Mouse (Mus musculus) kidney, postnatal 4 days (tissue): ENCODE measurements at regions not wholly inside any gene's neighbourhood (a gene's known extent, or its start where the extent isn't known, plus 50 kb on each side); places are given as distances from the start of the nearest gene placed in this dataset.
"Not testable (repeated sequence)": the region's sequence is repeated elsewhere in the genome, so short reads cannot be mapped to it uniquely, and the experiment has no call there.

Experiments used
- DNase-seq, 2 experiments: peaks; one replicate each; pipeline ENCODE4 v3.0.0; 2021; ENCODE audit warnings: mixed read lengths in 2 of 2

DNA sequence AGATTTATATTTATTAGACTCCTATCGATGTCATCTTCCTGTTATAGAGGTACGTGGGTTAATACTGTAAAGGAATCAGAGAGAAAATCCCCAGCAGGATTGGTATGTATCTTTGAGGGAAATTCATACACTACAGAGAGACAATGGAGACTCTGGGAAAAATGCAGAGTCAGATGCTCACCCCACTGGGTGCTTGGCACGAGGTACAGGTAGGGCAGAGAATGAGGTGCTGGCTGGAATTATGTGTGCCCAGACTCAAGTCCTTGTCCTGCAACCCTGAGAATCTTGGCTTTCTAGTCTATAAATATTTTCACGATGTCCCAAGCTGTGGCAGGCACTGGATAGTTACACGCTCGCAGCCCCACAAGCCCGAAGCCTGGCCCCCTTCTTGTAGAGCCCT is 57.8 kb upstream of the Cry1 start:
- DNase-seq = no peak

DNA sequence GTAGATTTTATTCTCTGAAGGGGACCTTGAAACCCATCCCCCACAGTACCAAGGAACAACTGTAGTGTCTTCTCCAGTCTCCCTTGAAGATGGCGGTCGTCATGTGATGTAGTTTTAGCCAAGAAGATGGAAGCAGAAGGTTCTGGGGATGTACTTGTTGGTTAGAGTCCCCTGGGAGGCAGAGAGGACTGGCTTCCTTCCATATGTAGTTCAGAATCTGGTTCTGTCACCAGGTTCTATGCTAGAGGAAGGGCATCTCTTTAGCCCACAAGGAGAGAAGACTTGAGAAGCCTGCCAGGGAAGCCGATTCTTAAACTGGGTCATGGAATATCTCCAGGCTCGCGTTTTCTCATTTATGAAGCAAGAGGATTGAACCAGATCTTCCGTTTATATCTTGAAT is 58.7 kb upstream of the Cry1 start:
- DNase-seq = no peak

DNA sequence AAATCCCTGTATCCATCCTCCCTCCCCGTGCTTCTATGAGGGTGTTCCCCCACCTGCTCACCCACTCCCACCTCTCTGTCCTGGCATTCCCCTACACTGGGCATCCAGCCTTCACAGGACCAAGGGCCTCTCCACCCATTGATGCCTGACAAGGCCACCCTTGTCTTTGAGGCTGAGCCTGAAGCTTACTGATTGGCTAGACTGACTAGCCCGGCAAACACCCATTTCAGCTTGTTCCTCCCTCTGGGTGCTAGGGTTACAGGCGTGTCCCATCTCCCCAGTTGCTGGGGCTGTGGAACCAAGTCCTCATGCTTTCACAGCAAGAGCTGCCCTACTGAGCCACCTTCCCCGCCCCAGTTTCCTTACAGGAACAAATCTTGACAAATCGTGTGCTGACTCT is 80.9 kb upstream of the Cry1 start:
- no peak for DNase-seq

DNA sequence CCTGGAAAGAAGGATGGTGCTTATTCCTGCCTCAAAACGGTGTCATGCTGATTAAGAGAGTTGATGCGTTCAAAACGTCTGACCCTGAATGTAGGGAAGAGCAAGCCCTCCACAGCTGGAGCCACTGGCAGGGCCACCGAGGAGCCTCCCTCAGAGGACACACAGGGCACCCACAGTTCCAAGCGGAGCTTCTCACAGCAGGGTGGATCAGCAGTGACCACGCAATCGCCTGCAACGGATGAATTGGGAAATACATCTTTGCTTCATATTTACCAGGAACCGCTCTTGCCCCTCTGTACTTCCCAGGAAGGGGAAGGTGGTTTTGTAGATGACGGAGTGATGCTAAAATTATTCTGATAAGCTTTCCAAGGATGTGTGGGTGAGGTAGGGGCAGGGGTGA is 81.3 kb upstream of the Cry1 start:
- no peak for DNase-seq

DNA sequence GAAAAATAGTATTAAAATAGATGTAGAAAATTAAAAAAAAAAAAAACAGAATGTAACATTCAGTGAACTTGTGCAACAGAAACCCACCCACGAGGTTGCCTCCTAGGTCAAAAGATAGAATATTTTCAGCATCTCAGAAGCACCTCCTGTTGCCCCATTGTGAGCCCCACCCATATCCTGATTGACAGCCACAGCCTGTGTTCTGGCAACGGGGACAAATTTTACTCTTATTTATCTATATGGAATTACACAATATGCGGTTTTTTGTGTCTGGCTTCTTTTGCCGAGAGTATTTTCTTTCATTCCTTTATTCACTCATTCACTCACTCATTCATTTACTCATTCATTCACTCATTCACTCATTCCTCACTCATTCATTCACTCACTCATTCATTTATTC is 81.9 kb upstream of the Cry1 start:
- DNase-seq = no peak

DNA sequence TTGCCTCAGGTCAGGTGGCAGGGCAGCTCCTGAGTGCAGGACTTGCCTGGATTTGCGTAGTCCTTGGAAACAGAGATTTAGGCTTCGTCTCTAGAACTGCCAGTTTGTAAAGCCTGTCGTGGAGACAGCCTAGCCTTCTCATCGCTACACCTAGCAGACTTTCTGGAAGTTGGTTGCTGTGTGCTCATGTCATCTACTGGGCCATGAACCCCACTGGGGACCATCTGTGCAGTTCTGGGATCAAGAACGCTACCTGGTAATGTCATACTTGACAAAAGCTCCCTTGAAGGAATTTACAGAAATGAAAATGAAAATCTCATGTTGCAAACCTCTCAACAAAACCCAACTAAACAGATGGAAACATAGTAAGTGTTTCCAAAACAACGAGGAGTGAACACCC is 85.3 kb upstream of the Cry1 start:
- no peak for DNase-seq

DNA sequence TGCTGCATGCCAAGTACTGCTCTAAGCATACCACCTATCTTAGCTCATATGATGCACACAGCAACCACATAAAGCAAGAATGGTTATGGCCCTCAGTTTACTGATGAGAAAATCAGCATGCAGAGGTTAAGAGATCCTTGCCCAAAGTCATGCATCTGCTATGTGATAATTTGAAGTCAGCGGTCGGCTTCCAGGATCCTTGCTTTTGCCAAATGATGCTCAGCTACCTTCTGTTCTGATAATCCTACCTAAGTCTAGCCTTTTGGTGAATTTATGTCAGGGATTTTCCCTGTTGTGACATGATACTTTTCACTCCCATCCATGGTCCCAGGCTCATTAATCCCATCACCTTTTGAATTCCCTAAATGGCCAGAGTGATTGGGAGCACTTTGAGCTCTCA is 91.9 kb upstream of the Cry1 start:
- DNase-seq = no peak

DNA sequence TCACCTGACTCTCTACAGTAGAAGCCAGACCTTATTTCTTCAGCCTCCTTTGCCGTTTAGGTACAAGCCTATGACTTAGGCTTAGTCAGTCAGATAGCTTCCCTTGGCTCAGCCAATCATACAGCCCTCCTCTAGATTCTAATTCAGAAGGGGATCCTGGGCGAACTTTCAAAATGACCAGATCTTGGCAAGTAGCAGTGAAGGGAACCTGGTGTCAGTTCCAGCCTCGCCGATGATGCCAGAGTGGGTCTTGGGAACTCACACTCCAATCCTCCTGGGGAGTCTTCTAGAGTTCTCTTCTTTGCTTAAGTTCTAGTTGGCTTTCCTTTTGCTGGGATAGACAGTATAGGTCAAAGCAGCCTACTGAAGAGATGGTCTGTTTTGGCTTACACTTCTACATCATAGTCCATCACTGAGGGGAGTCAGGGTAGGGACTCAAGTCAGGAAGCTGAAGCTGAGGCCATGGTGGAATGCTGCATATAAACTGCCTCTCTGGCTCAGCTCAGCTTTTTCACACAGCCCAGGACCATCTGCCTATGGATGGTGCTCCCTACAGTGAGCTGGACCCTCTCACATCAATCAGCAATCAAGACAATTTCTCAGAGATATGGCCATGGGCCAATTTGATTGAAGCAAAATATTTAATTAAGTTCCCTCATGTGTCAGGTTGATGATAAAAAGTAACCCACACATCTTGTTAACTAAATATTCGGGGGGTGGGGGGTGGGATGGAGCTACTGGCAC is 94.7 kb upstream of the Btbd11 start:
- no peak for DNase-seq

DNA sequence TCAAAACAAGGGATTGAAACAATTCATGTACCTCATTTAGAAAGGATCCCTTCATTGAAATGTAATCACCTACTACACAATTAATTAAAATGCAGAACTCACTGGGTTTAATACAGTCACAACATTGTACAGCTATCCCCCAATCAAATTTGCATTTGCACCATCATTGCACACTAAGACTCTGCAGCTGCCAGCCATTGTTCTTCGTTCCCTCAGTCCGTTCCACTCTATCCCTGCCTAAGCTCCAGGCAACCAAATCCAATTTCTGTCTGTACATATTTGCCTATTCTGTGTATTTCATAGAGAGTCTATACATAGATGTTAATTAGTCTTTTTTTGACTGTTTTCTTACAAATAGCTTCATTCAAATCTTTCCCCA is 94.1 kb upstream of the Btbd11 start:
- no peak for DNase-seq

DNA sequence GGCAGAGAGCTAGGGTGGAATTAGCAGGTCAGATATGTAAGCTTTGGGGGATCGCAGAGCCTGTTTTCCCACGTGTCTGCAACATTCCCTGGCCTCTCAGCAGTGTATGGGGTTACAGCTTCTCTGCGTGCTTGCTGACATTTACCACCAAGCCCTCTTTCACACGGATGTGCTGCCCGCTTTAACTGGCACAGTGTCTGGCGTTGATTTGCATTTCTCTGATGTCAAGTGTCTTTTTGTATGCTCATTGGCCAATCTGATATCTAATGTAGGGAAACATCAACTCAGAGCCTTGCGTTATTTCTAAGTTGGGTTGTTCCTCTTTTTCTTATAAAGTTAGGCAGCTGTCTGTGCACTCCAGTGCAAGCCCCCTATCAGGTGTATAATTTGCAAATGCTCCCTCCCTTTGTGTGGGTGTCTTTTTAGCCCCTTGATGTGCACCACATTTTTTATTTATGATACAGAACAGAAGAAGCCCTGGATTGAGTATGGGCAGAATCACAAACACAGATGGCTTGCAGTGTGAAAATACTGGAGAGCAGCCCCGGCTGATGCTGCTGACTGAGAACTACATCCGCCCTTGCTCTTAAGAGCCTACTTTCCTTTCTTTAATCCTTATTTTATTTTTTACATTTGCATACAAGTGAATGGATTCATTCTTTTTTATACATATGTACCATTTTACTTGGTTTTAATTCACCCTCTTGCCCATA is 93.4 kb upstream of the Btbd11 start:
- DNase-seq = no peak

DNA sequence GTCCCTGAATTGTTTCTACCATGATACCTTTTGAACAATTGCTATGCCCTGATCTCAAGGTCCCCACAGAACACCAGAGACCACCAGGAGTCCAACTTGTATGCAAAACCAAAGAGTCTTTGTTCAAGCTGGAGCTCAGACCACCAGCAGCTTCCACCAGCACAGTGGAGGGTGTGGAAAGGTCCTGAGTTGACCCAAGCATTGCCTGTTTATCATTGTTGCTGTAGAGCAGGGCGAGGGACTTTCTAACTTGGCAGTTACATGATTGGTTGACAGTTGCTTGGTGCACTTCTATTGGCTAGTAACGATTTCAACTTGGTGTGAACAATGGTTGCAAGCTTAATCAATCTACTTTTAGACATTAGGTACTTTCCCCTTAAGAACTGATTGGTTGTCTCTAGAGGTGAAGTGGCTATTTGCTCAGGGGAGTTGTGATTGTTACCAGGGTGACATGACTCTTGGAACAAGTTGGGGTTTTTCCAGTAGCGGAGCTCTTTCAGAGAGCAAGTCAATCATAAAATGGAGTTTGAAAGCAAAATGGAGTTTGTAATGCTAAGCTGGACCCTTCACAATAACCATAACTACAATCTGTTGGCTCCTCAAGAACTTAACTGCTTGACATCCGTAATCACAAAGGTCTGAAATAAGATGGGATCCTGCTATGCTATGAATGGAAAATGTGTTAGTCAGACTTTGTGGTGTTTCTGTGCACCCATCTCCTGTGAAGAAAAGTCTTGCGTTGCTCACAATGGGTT is 91.3 kb upstream of the Btbd11 start:
- no peak for DNase-seq

DNA sequence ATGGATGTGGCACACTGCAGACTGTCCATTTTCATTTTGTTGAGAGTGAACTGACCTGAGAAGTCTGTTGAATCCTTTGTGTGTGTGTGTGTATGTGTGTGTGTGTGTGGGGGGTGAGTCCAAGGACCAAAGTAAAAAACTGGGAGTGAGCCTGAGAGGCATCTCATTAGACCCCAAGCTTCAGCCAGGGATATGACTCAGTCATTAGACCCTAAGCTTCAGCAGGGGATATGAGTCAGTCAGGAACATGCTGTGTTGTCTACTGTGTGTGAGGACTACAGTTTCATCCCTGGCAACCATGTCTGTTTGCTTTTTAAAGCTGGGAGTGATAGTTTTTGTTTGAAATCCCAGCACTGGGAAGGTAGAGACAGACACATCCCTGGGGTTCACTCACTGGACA is 74.8 kb upstream of the Btbd11 start:
- DNase-seq = no peak

DNA sequence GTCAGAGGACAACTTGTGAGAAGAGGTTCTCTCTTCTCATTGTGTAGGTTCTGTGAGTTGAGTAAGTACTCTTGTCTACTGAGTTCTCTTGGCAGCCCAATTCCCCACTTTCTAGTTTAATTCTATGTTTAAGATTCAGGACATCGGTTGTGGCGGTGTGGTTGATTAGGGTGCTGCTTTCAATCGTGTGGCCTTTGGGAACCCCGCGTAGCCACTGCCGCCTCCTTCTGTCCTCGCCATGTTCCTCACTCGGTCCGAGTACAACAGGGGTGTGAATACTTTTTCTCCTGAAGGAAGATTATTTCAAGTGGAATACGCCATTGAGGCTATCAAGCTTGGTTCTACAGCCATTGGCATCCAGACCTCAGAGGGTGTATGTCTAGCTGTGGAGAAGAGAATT is 73.3 kb upstream of the Btbd11 start:
- DNase-seq = not testable (repeated sequence)

DNA sequence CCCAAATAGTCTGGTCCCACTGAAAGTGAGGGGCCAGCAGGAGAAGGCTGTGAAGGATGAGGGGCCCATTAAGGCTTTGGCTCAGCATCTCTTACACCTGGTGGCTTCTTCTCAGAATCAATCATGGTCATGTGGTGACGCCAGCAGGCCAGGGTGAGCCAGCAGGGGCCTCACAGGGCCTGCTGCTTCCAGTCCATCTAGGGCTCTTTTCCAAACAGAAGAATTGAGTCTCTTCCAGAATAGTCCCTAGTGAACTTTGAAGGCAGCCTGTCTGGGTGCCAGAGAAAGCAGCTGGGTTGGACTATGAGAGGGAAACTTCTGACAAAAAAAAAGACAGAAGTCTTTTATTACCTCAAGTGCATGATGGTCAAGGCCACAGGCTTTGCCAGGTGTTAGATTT is 65.6 kb upstream of the Btbd11 start:
- peak; percentile 46 to 58 for DNase-seq

DNA sequence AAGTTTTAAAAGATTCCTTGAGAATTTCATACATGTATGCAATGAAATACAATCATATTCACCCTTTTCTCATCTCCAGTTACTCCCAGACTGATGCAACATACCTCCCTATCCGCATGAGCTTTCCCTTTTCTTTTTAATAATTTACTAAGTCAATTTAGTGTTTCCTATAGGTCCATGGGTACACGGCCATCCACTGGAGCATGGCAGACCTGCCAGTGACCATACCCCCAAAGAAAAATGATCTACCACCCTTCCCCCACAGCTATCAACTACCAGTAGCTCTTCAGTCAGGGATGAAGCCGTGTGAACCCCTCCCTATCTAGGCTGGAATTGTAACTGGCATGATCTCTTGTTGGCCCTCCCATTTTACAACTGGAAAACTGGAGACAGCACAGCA is 64.3 kb upstream of the Btbd11 start:
- no peak for DNase-seq

DNA sequence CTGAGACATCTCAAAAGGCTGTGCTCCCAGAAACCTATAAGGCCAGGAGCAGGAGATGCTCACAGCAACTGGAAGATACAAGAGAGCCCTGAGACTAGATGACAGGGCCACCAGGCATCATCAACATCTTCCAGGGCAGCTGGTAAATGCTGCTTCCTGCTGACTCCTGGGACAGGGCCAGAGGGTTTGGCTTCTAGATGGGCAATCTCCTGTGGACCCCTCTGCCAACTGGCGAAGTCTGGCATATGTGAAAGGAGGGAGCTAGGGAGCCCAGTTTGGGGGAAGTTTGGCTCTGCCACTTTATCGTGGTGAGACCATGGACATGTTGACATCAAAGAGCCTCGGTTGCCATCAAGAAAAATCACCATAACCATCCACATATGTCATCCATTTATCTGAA is 57.2 kb upstream of the Btbd11 start:
- no peak for DNase-seq

DNA sequence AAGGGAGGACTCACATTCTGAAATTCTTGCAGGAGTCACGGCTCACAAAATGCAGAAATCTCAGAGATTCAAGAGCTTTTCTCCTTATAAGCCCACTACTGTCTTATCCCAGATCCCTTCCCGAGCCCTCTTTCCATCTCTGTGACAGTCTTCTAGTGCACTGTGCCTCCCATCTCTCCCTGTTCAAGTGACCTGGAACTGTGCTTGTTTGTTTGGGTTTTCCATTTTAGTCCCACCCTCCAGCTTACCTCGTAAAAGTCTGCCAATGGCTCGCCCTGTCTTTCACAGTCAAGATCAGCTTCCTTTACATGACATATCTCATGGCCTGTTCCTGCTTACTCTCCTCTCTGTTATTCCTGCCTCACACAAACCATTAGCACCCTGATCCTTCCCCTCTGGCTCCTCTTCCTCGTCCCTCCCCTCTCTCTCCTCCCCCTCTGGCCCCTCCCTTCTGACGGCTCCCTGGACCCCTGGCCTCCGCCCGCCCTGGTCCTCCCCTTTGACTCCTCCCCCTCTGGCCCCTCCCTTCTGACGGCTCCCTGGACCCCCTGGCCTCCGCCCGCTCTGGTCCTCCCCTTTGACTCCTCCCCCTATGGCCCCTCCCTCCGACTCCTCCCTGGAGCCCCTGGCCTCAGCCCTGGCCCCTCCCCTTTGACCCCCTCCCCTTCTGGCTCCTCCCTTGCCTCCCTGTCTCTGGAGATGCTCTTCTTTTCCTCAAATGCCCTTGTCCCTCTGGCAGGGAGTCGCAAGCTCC is 55.5 kb upstream of the Btbd11 start:
- peak; percentile 64 to 67 for DNase-seq
